Mouse (Mus musculus) adrenal gland, adult 2 months (tissue): Measurements from ENCODE around the gene Sema6b. TPM values are rescaled to one million over a fixed set of nuclear protein-coding genes. Genes with fewer than 3 reads are reported as not detected.

Source experiments
- DNase-seq: peaks from one replicate; pipeline ENCODE4 v3.0.0; 2021
- polyA plus RNA-seq: library from polyadenylated mRNA; depleted of rRNA; stranded (reverse); fragments of >200 nt; gene quantifications from 2 replicates; pipeline ENCODE4 v1.2.3, GENCODE M21; 2012
- total RNA-seq, 2 experiments: library from RNA; stranded (reverse); gene quantifications; 2 replicates each; pipeline ENCODE4 v1.2.3; 2021

Sema6b gene
- total and polyA plus RNA-seq, 3 experiments = 6.3 to 32.9 (median 10.2) TPM

DNA sequence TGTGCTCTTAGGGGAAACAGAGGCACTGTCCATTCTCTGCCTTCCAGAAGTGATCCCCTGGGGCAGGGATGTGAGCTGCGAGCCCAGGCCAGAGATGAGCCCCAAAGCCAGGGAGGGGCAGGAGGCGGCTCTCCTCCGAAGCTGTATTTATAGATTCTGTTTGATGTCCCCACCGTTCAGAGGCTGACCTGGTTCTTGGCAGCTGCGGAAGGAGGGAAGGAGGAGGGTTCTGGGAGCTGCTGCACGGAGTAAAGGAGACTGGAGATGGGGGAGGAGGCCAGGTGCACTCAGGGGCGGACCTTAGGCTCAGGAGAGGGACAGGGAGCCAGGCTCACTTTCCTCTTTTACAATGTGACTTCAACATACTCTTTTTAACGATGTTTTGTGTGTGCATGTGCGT is 6.0 kb upstream of the Sema6b start:
- DNase-seq = no peak

DNA sequence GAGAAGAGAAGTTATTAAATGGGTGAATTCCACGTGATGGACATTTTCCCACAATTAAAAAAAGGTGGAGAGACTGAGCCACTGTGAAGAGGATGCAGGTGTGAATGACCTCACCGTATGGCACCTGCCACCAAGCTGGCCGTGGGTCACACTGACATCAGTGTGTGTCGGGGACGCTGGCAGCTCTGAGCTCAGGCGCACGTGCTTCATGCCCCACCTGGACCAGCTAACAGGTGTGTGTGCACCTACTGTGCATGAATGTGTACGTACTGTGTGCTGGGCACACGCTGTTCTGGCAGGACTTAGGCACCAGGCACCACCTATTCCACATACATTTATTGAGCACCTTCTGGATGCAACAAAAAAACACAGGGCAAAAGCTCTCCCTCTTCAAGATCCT is 4.4 kb upstream of the Sema6b start:
- no peak for DNase-seq

DNA sequence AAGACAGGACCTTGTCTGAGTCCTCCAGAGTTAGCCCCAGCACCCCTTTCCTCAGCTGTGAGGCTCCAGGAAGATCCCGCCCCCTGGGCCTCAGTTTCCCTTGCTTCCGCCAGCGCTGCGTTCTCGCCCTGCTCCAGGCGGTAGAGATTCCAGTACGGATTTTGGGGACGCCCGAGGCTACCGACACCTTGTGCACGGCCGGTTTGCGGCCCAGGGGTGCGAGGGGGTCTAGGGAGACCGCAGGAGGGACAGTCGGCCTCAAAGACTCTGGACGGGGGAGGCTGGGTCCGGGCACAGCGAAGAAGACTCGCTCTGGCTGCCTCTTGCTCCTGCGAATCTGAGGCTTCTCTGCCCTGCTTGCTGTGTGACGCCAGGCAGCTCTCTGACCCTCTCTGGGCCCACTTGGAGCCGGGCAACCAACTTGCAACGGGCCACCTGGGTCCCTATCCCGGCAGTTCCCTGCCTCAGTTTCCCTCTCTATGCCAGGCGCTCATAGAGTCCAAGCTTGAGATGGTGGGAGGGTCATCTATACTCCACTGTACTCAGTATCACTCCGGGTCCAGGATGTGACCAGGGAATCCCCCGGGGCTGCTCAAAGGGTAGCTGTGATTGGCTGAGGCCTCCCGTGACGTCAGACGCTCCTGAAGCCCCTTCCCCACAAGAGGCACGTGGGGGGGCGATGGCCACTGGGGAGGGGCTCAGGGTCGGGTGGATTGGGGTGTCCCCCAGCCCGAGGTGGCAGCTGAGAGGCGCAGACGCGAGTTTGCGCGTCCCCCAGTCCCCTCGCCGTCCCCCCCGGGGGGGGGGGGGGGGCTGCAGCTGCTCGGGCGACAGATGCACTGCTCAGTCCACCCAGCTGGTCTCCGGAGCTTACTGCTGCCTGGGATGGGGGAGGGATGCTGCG is 1.8 kb upstream of the Sema6b start:
- DNase-seq = peak; percentile 25

- DNase-seq = peak; percentile 25
Observed at GRCm38 (mm10) chr17:56139355-56139754, 788 bp downstream of the Sema6b start.

DNA sequence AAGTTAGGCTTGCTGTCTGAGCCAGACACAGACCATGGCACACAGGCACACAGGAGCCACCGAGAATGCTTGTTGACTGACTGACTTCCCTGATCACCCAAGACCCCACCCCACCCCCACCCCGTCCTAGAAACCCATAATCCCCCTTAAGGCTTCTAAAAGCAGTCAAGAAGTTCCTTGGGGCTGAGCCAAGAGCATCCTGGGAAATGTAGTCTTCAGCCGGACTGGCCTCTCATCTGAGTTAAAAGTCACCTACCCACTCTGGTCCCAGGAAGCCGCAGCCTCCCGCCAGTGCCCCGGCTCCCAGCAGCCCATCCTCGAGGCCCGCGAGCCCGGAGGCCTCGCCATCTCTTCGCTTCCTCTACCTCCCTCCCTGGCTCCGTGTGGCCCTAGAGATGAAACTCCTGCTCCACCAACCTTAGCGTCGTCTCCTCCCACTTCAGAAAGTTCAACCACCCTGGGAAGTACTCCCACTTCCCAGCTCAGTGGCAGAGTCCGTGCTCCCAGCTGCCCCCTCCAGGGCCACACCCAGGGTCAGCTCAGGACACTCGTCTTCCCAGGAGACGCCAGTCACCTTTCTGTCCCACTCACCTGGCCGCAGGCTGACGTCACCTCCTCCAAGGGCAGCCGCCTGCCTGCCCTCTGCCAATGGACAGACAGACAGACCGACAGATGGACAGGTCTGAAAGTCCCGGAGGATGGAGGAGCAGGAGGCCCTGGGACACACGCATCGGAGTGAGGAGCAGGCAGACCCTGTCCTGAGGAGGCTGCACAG is 2.1 kb downstream of the Sema6b start:
- DNase-seq = no peak

- no peak for DNase-seq
Observed at GRCm38 (mm10) chr17:56136558-56136957, 3.6 kb downstream of the Sema6b start.

GRCm38 (mm10) chr17:56134463-56134971 is 5.6 kb downstream of the Sema6b start:
- peak; percentile 80 for DNase-seq

- peak; percentile 80 for DNase-seq
Observed at GRCm38 (mm10) chr17:56133457-56134363, 6.4 kb downstream of the Sema6b start.

DNA sequence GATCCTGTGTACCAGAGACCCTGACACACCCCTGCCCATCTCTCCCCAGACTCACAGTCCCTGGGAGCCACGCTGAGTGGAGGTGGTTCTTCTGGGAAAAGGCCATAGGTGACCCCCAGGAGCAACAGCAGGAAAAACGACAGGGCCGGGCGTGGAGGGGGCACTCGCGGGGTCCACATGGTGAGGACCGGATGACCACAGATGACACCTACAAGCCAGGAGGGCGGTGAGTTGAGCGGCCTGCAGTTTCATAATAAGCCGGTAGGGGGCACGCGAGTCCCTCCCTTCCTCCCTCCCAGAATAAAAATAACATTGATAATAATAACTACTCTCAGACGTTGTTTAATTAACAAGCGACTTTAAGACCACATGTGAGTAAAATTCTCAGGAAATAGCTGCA is 7.5 kb downstream of the Sema6b start:
- peak; percentile 69 for DNase-seq

- peak; percentile 73 for DNase-seq
Observed at GRCm38 (mm10) chr17:56131814-56132213, 8.3 kb downstream of the Sema6b start.

GRCm38 (mm10) chr17:56131136-56131535 is 9.0 kb downstream of the Sema6b start:
- DNase-seq = no peak

- DNase-seq = no peak
Observed at GRCm38 (mm10) chr17:56128246-56128645, 11.9 kb downstream of the Sema6b start.

DNA sequence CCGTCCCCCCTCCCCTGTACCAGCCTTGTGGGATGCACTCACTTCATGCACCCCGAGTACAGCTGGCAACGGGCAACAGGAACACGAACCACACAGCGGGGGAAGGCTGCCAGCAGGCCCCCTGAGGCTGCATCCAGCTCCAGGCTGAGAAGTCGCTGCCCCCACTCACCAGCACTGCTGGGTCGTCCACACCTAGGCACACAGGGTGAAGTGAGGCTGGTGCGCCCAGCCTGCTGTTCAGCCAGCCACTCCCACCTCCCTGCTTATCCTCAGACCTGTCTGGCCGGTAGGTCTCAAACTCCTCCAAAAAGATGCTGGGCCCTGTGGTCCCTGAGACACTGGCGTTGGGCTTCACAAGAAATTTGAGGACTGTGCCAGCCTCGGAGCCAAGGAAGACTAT is 14.0 kb downstream of the Sema6b start:
- DNase-seq = no peak

DNA sequence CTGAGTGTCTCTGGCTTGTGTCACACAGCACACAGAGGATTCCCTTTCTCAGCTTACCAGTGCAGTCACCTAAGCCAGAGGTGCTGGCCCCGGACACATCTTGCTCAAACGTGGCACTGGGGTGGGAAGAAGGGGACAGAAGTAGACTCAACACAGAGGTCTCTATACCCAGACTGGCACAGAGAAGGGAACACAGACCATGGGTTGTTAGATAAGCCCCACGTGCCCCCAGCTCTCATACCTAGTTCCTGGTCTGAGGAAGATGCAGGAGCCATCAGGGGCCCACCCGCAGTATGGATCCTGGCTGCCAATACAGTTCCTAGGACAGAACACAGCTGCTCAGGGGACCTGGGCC is 14.9 kb downstream of the Sema6b start:
- DNase-seq = no peak

- DNase-seq = peak; percentile 67
Observed at GRCm38 (mm10) chr17:56124377-56125275, 15.5 kb downstream of the Sema6b start.

DNA sequence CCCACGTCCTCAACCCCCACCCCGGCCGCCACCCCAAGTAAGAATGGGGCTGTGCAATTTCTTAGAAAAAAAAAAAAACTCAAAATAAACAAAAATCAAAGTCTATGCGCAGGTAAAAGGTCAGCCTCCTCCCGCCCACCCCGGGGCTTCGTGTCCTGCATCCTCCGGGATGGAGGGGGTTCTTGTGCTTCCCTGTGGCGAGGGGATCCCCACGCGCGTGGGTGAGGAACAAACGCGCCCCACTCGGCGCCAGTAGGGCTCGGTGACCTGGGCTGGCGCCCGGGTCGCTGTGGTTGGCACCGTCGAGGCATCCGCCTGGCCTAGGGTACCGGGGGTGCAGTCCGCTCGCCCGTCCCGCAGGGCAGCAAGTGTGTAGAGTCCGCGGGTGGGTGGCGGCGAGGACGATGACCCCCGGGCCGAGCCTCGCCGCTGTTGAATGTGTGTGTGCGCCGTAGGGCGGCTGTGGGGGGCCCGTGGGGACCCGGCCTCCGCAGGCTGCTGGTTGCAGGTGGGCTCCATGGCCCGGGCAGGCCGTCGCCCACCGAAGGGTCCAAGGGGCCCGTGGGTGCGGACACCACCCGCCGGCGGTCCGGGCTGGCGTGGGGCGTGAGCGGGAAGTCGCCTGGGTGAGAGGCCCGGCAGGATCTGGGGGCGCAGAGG is 16.3 kb downstream of the Sema6b start:
- no peak for DNase-seq

GRCm38 (mm10) chr17:56123161-56123560 is 17.0 kb downstream of the Sema6b start:
- DNase-seq = no peak

DNA sequence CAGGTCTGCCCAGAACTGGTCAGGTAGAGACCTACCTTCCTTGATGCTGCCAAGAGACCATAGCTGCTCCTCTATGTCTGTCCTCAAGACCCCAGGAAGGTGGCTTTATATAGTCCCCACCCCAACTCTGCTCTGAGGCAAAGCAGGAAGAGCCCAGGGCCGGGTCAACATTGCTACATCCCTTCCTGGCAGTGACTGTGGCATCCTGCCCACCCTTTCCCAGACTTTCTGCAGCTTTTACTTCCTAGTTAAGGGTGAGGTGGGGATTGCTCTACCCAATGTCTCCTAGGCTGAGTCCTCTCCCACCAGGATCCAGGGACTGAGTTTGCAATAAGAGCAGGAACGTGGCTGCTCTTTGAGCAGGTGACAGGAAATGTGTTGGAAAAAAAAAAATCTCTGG is 18.3 kb downstream of the Sema6b start, which contains the start of gene Lrg1:
TSS of gene Lrg1 (minus strand) at position 176 of the 400 bp plus-strand sequence.
- DNase-seq = peak; percentile 57

DNA sequence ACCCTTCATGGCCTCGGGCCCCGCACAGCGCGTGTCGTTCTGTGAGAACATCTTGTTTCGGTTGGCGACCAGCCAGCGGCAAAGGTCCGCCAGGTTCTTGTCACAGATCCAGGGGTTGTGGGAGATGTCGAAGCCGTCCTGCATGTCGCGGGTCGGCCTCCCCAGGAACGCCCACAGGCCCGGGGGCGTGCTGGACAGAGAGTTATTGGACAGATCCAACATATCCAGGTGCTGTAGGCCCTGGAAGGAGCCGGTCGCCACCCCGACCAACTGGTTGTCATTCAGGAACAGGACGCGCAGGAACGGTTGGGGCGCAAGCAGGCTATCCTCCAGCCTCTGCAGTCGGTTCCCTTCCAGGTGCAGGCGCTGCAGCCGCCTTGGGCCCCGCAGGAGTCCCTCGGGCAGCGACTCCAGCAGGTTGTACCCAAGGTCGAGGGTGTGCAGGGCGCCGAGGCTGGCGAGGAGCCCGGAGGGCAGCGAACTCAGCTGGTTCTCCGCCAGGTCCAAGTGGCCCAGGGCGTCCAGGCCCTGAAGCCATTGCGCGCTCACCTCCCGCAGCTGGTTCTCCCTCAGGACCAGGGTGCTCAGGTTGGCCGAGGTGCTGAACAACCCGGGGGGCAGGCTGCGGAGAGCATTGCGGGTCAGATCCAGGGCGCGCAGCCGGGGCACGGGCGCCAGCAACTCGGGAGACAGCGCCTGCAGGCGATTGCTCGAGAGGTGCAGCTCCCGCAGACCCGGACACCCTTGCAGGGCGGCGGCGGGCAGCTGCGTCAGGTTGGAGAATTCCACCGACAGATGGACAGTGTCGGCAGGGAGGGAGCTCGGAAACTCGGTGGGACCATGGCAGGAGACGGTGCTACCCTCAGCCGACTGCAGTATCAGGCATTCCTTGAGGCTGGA is 19.9 kb downstream of the Sema6b start:
- DNase-seq = peak; percentile 90
